Mouse (Mus musculus) lung, adult 2 months (tissue): ENCODE data around the gene Srrm4.

ENCODE experiments used
- CTCF ChIP-seq: fragments of 200-500 bp; IDR thresholded peaks from 2 replicates; pipeline ENCODE4 v1.5.1; 2011; ENCODE audit warnings: mild to moderate bottlenecking, low read length, control low read depth; ENCODE audit not compliant: insufficient read depth
- POLR2A ChIP-seq: fragments of 200-500 bp; IDR thresholded peaks from 2 replicates; pipeline ENCODE4 v1.6.1; 2011; ENCODE audit warnings: low read depth, mild to moderate bottlenecking, control low read depth, low read length, borderline replicate concordance; ENCODE audit errors: extremely low read depth

GRCm38 (mm10) chr5:116484236-116484635, 107.4 kb downstream of the Srrm4 start:
- TF ChIP-seq CTCF (no peak), POLR2A (no peak)
